Mouse (Mus musculus) thymus, adult 2 months (tissue): Measurements from ENCODE around the gene Cd276.

Experiments
- CTCF ChIP-seq: fragments of 200-500 bp; IDR thresholded peaks from 2 replicates; pipeline ENCODE4 v1.5.1; 2012; ENCODE audit warnings: mild to moderate bottlenecking, control low read depth, low read length, moderate library complexity, borderline replicate concordance; ENCODE audit not compliant: control insufficient read depth, poor library complexity, insufficient read depth; ENCODE audit errors: extremely low read depth
- POLR2A ChIP-seq: fragments of 200-500 bp; IDR thresholded peaks from 2 replicates; pipeline ENCODE4 v1.6.1; 2012; ENCODE audit warnings: mild to moderate bottlenecking, low read length, control low read depth, moderate library complexity; ENCODE audit not compliant: control insufficient read depth, poor library complexity, insufficient read depth; ENCODE audit errors: extremely low read depth

GRCm38 (mm10) chr9:58588657-58589056 is 33.4 kb upstream of the Cd276 start:
- TF ChIP-seq POLR2A (no peak), CTCF (no peak)
